Mouse (Mus musculus): ENCODE data around the gene Brd7. TPM values are rescaled to one million over a fixed set of nuclear protein-coding genes. Genes with fewer than 3 reads are reported as not detected.

Brd7 gene
- total and polyA plus RNA-seq, 3 experiments = 31.9 to 106 (median 46.3) TPM

DNA sequence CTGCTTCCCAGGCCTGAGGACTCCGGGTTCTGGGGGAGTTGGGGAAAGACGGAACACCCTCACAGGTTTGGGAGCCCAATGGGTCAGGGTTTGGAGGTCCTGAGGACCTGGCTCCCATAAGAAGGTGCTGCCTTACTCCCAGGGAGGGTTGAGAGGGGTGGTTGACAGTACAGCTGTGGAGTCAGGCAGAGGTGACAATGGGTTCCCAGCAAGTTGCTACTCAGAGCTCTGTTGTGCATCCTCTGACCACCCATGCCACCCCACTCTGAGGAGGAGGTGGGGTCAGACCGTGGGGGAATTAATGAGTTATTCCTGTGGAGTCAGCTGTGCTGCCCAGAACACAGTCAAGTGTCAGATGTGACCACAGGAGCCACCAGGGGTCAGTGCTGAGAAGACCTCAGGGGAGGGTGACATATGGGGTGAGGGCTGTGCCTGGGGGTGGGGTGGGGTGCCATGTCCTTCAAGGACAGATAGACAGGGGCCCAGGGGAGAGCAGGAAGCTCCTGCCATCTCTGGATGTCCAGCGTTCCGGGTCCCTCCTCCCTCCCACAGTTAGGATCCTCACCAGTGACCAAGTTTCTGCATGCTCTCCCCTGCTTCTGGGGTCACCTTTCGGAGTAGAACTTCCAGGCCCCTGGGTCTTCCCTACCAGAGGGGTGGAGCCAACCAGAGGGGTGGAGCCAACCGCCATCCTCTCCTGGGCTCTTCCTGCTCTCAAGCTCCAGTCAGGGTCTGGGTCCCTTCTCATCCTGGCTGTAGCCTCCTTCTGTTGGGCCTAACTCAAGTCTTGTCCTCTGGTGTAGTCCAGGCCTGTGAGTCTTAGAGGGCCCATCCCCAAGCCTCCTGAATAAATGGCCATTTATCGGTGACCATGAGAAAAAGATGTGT is 76.3 kb downstream of the Brd7 start:
- no peaks in the 10 kb centered on the region for H3K9me3 ChIP-seq (replicated peaks; ENCODE audit: low read length)
- no peaks in the 10 kb centered on the region for H3K36me3 ChIP-seq (replicated peaks in 1 of 2; ENCODE audit: control insufficient read depth in 1 of 2, insufficient read depth in 1 of 2, low read length in 1 of 2)
- TF ChIP-seq E2F4 (IDR thresholded peaks at IDR 0.05; ENCODE audit: insufficient replicate concordance, low read depth, low read length) (no peak), HCFC1 (IDR thresholded peaks at IDR 0.05; ENCODE audit: low read depth, low read length) (no peak), CHD2 (IDR thresholded peaks at IDR 0.05; ENCODE audit: low read length) (peak; percentile 16; the same call in 1 of the 2 replicates), SIN3A (IDR thresholded peaks at IDR 0.05; ENCODE audit: low read length) (no peak), SMC3 (IDR thresholded peaks at IDR 0.05; ENCODE audit: low read depth, low read length) (peak; percentile 46), TCF12 (IDR thresholded peaks at IDR 0.05; ENCODE audit: low read depth, low read length) (no peak), POLR2AphosphoS2 (IDR thresholded peaks at IDR 0.05; ENCODE audit: low read depth, low read length) (no peak), MYC (IDR thresholded peaks at IDR 0.05; ENCODE audit: low read depth, low read length) (no peak), IRF4 (IDR thresholded peaks at IDR 0.05; ENCODE audit: low read depth, low read length) (no peak), PAX5 (IDR thresholded peaks at IDR 0.05; ENCODE audit: low read length) (no peak), BHLHE40 (IDR thresholded peaks at IDR 0.05; ENCODE audit: low read depth, low read length) (no peak), ZMIZ1 (IDR thresholded peaks at IDR 0.05; ENCODE audit: low read depth, low read length) (no peak), ZKSCAN1 (IDR thresholded peaks at IDR 0.05; ENCODE audit: borderline replicate concordance, low read depth, low read length) (no peak), MAZ (IDR thresholded peaks at IDR 0.05; ENCODE audit: low read depth, low read length) (0 out of 2 replicates have a peak, but pooled peaks have one; percentile 60), NELFE (IDR thresholded peaks at IDR 0.05; ENCODE audit: low read depth, low read length) (no peak), ZC3H11A (IDR thresholded peaks at IDR 0.05; ENCODE audit: low read depth, low read length) (no peak), CTCF (conservative IDR thresholded peaks at IDR 0.05 in 1 of 2, IDR thresholded peaks at IDR 0.05 in 1 of 2; ENCODE audit: low read depth in 2 of 2, low read length in 2 of 2) (peak in 1 of 2 experiments; percentile 55; a peak in 2 of 4 replicates), MXI1 (IDR thresholded peaks at IDR 0.05; ENCODE audit: low read depth, low read length) (no peak), TBP (conservative IDR thresholded peaks at IDR 0.05; ENCODE audit: low read depth, low read length) (no peak)
- no peak for DNase-seq (ENCODE audit: extremely low read depth)
- no peaks in the 10 kb centered on the region for H3K27me3 ChIP-seq (replicated peaks)
- H3K4me2 ChIP-seq (ENCODE audit: insufficient read depth, low read depth, poor library complexity, severe bottlenecking) = no peak overlapping the region
- peaks cover 18 to 62% of the 10 kb centered on the region in 2 experiments for H3K4me1 ChIP-seq (ENCODE audit: control insufficient read depth in 1 of 2, insufficient read depth in 2 of 2)
- in situ Hi-C loops (cut with MboI; ENCODE audit: low pct_ligation_motif_present, low pct_unique_long_range_greater_than_20kb, low sequenced_read_pairs) = no loop called here
- dilution Hi-C loops (cut with MboI; ENCODE audit: extremely low pct_ligation_motif_present, extremely low pct_unique_long_range_greater_than_20kb, low sequenced_read_pairs) = no loop called here
- no peak overlapping the region for H3K9ac ChIP-seq (ENCODE audit: insufficient read depth, low read depth)
- no peaks in the 10 kb centered on the region for H3K79me2 ChIP-seq (replicated peaks; ENCODE audit: control insufficient read depth, extremely low read depth, insufficient read depth, poor library complexity, severe bottlenecking)
- no peak overlapping the region for H3K4me3 ChIP-seq (replicated peaks in 1 of 3; ENCODE audit: low read depth in 2 of 3, low read length in 2 of 3, poor library complexity in 1 of 3)
- no peak overlapping the region for H3K27ac ChIP-seq (ENCODE audit: insufficient read depth, low read depth)

GRCm38 (mm10) chr8:88284738-88285137 is 77.3 kb downstream of the Brd7 start:
- TF ChIP-seq E2F4 (IDR thresholded peaks at IDR 0.05; ENCODE audit: insufficient replicate concordance, low read depth, low read length) (no peak), POLR2AphosphoS2 (IDR thresholded peaks at IDR 0.05; ENCODE audit: low read depth, low read length) (no peak), MXI1 (IDR thresholded peaks at IDR 0.05; ENCODE audit: low read depth, low read length) (no peak), RAD21 (IDR thresholded peaks at IDR 0.05; ENCODE audit: low read depth, low read length) (no peak), CTCF (conservative IDR thresholded peaks at IDR 0.05 in 1 of 2, IDR thresholded peaks at IDR 0.05 in 1 of 2; ENCODE audit: low read depth in 2 of 2, low read length in 2 of 2) (no peak), CHD1 (IDR thresholded peaks at IDR 0.05; ENCODE audit: low read depth, low read length) (no peak)
- H3K9ac ChIP-seq (ENCODE audit: insufficient read depth, low read depth) = no peak overlapping the region
- H3K27ac ChIP-seq (ENCODE audit: insufficient read depth, low read depth) = no peak overlapping the region
- H3K4me3 ChIP-seq (replicated peaks in 1 of 3; ENCODE audit: low read depth in 2 of 3, low read length in 2 of 3, poor library complexity in 1 of 3) = no peak overlapping the region
- no peak for DNase-seq (ENCODE audit: extremely low read depth)
- H3K27me3 ChIP-seq (replicated peaks) = no peaks in the 10 kb centered on the region
- no peaks in the 10 kb centered on the region for H3K79me2 ChIP-seq (replicated peaks; ENCODE audit: control insufficient read depth, extremely low read depth, insufficient read depth, poor library complexity, severe bottlenecking)
- in situ Hi-C loops (cut with MboI; ENCODE audit: low pct_ligation_motif_present, low pct_unique_long_range_greater_than_20kb, low sequenced_read_pairs) (no loop called here), dilution Hi-C loops (cut with MboI; ENCODE audit: extremely low pct_ligation_motif_present, extremely low pct_unique_long_range_greater_than_20kb, low sequenced_read_pairs) (no loop called here)
- H3K4me1 ChIP-seq (ENCODE audit: control insufficient read depth in 1 of 2, insufficient read depth in 2 of 2) = peaks cover 14 to 53% of the 10 kb centered on the region in 2 experiments
- H3K4me2 ChIP-seq (ENCODE audit: insufficient read depth, low read depth, poor library complexity, severe bottlenecking) = no peak overlapping the region
- H3K36me3 ChIP-seq (replicated peaks in 1 of 2; ENCODE audit: control insufficient read depth in 1 of 2, insufficient read depth in 1 of 2, low read length in 1 of 2) = no peaks in the 10 kb centered on the region
- no peaks in the 10 kb centered on the region for H3K9me3 ChIP-seq (replicated peaks; ENCODE audit: low read length)
